Mouse (Mus musculus) embryonic facial prominence, embryonic 14.5 days (tissue): ENCODE measurements at regions not wholly inside any gene's neighbourhood (a gene's known extent, or its start where the extent isn't known, plus 50 kb on each side); places are given as distances from the start of the nearest gene placed in this dataset.

ENCODE experiments used
- ATAC-seq: fragments of 200-750 bp; cut with Nextera tagmentation; 2 replicates; pipeline ENCODE4 v1.8.0; 2017; ENCODE audit warnings: low read depth, moderate number of reproducible peaks, moderate TSS enrichment
- DNase-seq: peaks from one replicate; pipeline ENCODE4 v3.0.0-alpha.2; 2015; ENCODE audit warnings: low spot score
- H3K27ac ChIP-seq: fragments of 300-500 bp; sonication (generic); replicated peaks from 2 replicates; pipeline ENCODE4 v1.5.1; 2014; ENCODE audit warnings: low read depth, mild to moderate bottlenecking, low read length, moderate library complexity
- H3K27me3 ChIP-seq: fragments of 300-500 bp; sonication (generic); replicated peaks from 2 replicates; pipeline ENCODE4 v1.6.1; 2014; ENCODE audit warnings: low read length; ENCODE audit not compliant: control insufficient read depth, insufficient read depth
- H3K36me3 ChIP-seq: fragments of 300-500 bp; sonication (generic); 2 replicates; pipeline ENCODE4 v1.6.1; 2014; ENCODE audit warnings: low read length, mixed read lengths; ENCODE audit not compliant: control insufficient read depth, insufficient read depth
- H3K4me1 ChIP-seq: fragments of 300-500 bp; sonication (generic); 2 replicates; pipeline ENCODE4 v1.6.1; 2014; ENCODE audit warnings: antibody characterized with exemption, low read length; ENCODE audit not compliant: control insufficient read depth, insufficient read depth
- H3K4me2 ChIP-seq: fragments of 300-500 bp; sonication (generic); 2 replicates; pipeline ENCODE4 v1.6.1; 2014; ENCODE audit warnings: low read depth, mild to moderate bottlenecking, low read length, moderate library complexity, mixed read lengths
- H3K4me3 ChIP-seq: fragments of 300-500 bp; sonication (generic); 2 replicates; pipeline ENCODE4 v1.5.1; 2014; ENCODE audit warnings: low read depth, mild to moderate bottlenecking, low read length
- H3K9ac ChIP-seq: fragments of 300-500 bp; sonication (generic); 2 replicates; pipeline ENCODE4 v1.6.1; 2014; ENCODE audit warnings: low read depth, mild to moderate bottlenecking, low read length, moderate library complexity, mixed read lengths
- H3K9me3 ChIP-seq: fragments of 300-500 bp; sonication (generic); 2 replicates; pipeline ENCODE4 v1.6.1; 2016; ENCODE audit warnings: low read length; ENCODE audit not compliant: control insufficient read depth
- WGBS: fragments of 180-500 bp; shearing (Covaris S2); extraction: QIAGEN DNeasy Blood & Tissue Kit; methylation state at CpG from one replicate; pipeline ENCODE4 v1.1.7; 2014; 5-methylcytosine and 5-hydroxymethylcytosine counted together

DNA sequence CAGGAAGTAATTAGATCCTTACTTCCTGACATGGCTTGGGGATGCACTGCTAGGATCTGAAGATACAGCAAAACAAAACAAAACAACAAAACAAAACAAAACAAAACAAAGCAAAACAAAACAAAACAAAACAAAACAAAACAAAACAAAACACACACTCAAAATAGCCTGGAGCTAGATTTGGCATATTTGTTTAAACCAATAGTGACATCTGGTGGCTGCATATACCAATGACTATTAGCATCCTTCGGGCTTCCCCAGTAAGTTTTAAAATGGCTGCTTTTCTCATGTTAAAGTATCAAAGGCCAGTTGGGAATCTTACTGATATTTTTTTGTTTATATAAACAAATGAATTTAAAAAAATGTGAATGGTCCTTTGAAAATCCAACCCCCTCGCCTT, 52.9 kb upstream of the Ica1 start:
- DNase-seq (peak; percentile 84), ATAC-seq (no peak)
- Histone ChIP-seq H3K9me3 (0 out of 2 replicates have a peak, but pooled peaks cover 4% of the 10 kb centered on the region), H3K4me2 (no peak overlapping the region), H3K36me3 (no peaks in the 10 kb centered on the region), H3K9ac (no peak overlapping the region), H3K4me3 (no peak overlapping the region), H3K4me1 (no peaks in the 10 kb centered on the region), H3K27me3 (no peaks in the 10 kb centered on the region), H3K27ac (no peak overlapping the region)
- WGBS: 37% methylated on average over 2 of the region's 2 CpGs

DNA sequence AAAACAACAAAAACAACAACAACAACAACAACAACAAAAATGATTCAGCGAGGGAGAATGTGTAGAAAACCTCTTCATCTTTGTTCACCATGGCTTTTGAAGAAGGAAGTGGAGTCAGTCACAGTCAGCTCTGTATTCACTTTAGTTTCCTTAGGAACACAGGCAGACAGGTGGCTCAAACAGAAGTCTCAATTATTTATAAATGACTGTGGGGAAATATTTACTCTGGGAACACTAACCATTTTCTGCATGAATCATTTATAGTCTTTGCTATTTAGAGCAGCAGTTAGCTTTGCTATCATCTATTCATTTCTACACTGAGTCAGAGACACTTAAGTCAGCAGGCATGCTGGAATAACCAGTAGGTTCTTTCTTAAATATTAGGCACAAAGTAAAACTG, 54.6 kb upstream of the Ica1 start:
- no peak for ATAC-seq
- H3K9ac ChIP-seq: no peak overlapping the region
- no peak overlapping the region for H3K4me2 ChIP-seq
- no peak for DNase-seq
- H3K9me3 ChIP-seq: 0 out of 2 replicates have a peak, but pooled peaks cover 4% of the 10 kb centered on the region
- H3K4me1 ChIP-seq: no peaks in the 10 kb centered on the region
- H3K4me3 ChIP-seq: no peak overlapping the region
- 82% methylated on average over 1 of the region's 1 CpGs for WGBS
- H3K27ac ChIP-seq: no peak overlapping the region
- no peaks in the 10 kb centered on the region for H3K36me3 ChIP-seq
- no peaks in the 10 kb centered on the region for H3K27me3 ChIP-seq

DNA sequence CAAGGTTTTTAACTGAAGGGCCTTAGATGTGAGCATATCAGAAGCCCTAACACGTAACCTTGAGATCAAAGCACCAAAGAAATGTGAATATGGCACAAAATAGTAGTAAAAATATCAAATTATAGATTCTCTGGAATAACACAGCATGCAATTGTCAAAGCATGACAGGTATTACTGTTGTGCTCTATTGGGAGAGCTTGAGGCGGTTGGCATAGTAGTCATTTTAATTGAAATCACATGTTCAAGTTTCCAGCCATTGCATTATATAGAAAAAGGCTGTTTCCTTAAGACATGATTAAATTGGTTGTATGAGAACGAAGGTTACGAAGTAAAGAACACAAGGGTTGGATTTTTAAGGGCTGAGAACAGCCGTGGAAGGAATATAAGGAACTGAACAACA, 75.4 kb upstream of the Ica1 start:
- no peaks in the 10 kb centered on the region; the same call in 1 of the 2 replicates for H3K4me1 ChIP-seq
- WGBS: 40% methylated on average over 5 of the region's 5 CpGs
- DNase-seq: peak; percentile 36
- no peak overlapping the region for H3K27ac ChIP-seq
- no peak overlapping the region for H3K9ac ChIP-seq
- no peaks in the 10 kb centered on the region for H3K36me3 ChIP-seq
- no peaks in the 10 kb centered on the region for H3K27me3 ChIP-seq
- H3K9me3 ChIP-seq: no peaks in the 10 kb centered on the region
- no peak overlapping the region for H3K4me3 ChIP-seq
- 0 out of 2 replicates have a peak, but pooled peaks have one; percentile 22 for ATAC-seq
- H3K4me2 ChIP-seq: no peak overlapping the region

DNA sequence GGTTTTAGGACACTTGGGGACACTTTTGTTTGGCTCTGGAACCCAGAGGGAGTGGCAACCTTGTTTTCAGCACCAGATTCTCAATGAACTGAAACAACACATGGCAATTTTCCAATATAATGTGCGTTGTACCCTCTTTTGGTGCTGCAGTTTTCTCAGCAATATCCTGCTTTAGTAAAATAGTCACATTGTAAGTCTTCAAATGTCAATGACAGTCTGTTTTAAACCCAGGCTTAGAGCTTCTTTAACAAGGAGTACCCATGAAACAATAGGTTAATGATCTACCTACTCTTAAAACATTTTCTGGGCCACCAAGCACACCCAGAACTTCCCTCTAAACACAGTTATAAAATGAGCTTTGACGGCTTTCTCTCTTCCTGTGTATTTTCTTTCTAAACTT, 82.3 kb upstream of the Ica1 start:
- Histone ChIP-seq H3K4me2 (no peak overlapping the region), H3K4me1 (no peaks in the 10 kb centered on the region), H3K27me3 (no peaks in the 10 kb centered on the region), H3K9ac (no peak overlapping the region), H3K9me3 (no peaks in the 10 kb centered on the region), H3K27ac (no peak overlapping the region), H3K36me3 (no peaks in the 10 kb centered on the region), H3K4me3 (no peak overlapping the region)
- WGBS: 69% methylated on average over 2 of the region's 2 CpGs
- DNase-seq (no peak), ATAC-seq (no peak)

DNA sequence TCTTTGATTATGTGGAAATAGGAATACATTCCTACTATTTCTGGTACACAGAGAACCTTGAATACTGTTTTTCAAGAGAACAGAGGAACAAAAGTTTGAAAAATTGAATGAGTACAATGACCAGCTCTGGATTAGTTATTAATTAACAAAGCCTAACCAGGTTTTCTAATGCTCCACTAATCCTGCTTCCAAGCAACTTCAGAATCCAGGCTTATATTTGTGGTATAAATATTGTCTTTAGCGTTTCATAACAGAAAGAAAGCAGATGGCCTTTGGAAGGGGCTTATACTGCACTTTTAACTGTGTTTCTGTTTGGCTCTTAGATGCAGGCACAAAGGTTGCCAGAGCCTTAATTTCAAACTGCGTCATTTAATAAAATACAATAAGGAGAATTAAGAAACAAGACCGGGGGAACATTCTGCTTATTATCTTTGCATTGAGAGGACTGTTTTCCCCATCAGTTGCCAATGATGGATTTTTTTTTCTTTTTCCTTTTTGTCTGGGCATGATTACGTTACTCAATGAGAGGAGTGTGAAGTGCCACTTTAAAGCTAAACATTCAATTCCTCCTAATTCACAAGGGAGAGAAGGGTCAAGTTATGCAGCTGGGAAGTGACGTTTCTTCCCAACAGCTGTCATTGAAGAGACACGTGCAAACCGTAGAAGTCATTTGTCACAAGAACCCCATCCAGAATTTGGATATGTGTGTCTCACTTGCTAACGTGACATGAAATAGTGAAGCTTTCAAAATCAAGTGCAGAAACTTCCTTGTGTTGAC, 84.2 kb upstream of the Nxph1 start:
- no peaks in the 10 kb centered on the region for H3K27me3 ChIP-seq
- ATAC-seq (no peak), DNase-seq (peak; percentile 6)
- no peak overlapping the region for H3K4me2 ChIP-seq
- 44% methylated on average over 8 of the region's 8 CpGs for WGBS
- no peaks in the 10 kb centered on the region for H3K4me1 ChIP-seq
- H3K27ac ChIP-seq: no peak overlapping the region
- no peaks in the 10 kb centered on the region for H3K36me3 ChIP-seq
- H3K4me3 ChIP-seq: no peak overlapping the region
- no peaks in the 10 kb centered on the region for H3K9me3 ChIP-seq
- no peak overlapping the region for H3K9ac ChIP-seq

DNA sequence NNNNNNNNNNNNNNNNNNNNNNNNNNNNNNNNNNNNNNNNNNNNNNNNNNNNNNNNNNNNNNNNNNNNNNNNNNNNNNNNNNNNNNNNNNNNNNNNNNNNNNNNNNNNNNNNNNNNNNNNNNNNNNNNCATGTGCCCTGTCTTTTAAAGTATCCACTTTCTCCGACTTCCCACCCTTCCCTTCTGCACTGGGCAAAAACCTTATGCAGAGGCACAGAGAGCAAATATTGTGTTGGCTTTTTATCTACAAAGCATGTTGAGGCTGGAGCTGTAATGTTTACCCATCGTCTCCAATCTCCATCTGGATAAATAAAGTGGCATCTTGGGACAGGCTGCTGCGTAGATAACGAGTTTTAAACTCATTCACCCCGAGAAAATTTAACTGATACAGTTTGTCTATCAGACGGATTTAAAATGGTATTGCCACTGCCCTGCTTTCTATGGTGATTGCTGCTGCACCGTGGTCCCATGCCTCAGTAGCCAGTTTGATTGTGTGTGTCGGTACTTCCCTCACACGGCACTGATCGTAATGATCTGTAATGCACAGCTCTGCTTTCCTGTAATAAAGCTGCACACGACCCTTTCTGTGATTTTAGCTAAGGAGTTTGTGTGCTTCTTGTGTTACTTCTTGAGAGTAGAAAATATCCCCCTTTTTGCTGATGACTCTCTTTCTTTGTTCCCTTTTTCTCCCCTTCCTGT, 70.7 kb upstream of the Nxph1 start:
- no peak overlapping the region for H3K4me3 ChIP-seq
- no peaks in the 10 kb centered on the region for H3K27me3 ChIP-seq
- H3K4me2 ChIP-seq: no peak overlapping the region
- ATAC-seq (no peak), DNase-seq (no peak)
- H3K36me3 ChIP-seq: no peaks in the 10 kb centered on the region
- 53% methylated on average over 11 of the region's 11 CpGs for WGBS
- no peaks in the 10 kb centered on the region for H3K9me3 ChIP-seq
- H3K27ac ChIP-seq: no peak overlapping the region
- H3K4me1 ChIP-seq: no peaks in the 10 kb centered on the region
- no peak overlapping the region for H3K9ac ChIP-seq

DNA sequence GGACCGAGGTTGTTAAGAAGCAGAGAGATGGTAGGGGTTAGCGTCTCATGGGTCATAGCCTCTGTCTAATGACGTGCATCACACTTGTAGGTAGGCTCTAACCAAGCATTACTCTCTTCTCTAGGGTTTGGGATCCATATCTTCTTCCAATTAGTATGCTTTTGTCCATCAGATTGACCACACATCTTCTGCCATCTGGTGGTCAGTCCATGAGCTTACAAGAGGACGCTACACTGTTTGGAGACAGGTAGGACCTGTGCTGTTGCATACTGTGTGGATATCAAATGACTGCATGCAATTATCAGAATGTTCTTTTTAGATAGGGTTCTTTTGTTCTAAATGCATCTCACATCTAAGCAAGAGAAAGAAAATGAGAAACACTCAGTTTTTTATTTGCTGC, 54.6 kb upstream of the Nxph1 start:
- Histone ChIP-seq H3K4me2 (no peak overlapping the region), H3K27me3 (no peaks in the 10 kb centered on the region), H3K4me1 (peaks cover 8% of the 10 kb centered on the region), H3K4me3 (no peak overlapping the region), H3K36me3 (no peaks in the 10 kb centered on the region), H3K27ac (no peak overlapping the region), H3K9me3 (no peaks in the 10 kb centered on the region), H3K9ac (no peak overlapping the region)
- no peak for DNase-seq
- no peak for ATAC-seq
- WGBS: 79% methylated on average over 4 of the region's 4 CpGs

GRCm38 (mm10) chr6:8896097-8896496, 52.1 kb upstream of the Nxph1 start:
- H3K9me3 ChIP-seq: no peaks in the 10 kb centered on the region
- H3K4me3 ChIP-seq: no peak overlapping the region
- H3K9ac ChIP-seq: no peak overlapping the region
- no peaks in the 10 kb centered on the region for H3K36me3 ChIP-seq
- ATAC-seq: no peak
- WGBS: 79% methylated on average over 4 of the region's 4 CpGs
- no peak overlapping the region for H3K4me2 ChIP-seq
- no peak for DNase-seq
- H3K4me1 ChIP-seq: peaks cover 8% of the 10 kb centered on the region
- no peaks in the 10 kb centered on the region for H3K27me3 ChIP-seq
- no peak overlapping the region for H3K27ac ChIP-seq

DNA sequence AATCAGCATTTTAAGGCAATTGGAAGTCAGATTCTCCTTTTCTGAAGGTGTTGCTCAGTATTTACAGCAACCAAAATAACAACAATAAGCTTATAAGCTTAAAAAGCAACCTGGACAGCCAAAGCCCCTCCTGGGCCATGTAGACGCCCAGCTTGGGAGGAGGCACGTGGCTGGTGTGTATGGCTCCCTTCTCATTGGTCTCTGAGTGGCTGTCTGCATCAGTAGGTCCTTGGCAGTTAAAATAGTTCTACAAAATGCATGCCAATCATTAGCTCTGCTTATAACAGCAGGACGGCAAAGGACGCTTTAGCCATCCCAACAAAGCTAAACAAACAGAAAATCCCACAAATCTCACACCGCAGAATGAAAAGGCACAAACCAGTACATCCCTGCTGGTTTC, 51.4 kb upstream of the Nxph1 start:
- no peak for DNase-seq
- no peak overlapping the region for H3K27ac ChIP-seq
- H3K4me1 ChIP-seq: peaks cover 8% of the 10 kb centered on the region
- no peak overlapping the region for H3K9ac ChIP-seq
- no peaks in the 10 kb centered on the region for H3K36me3 ChIP-seq
- H3K4me2 ChIP-seq: no peak overlapping the region
- 35% methylated on average over 5 of the region's 5 CpGs for WGBS
- H3K9me3 ChIP-seq: no peaks in the 10 kb centered on the region
- no peak overlapping the region for H3K4me3 ChIP-seq
- ATAC-seq: no peak
- no peaks in the 10 kb centered on the region for H3K27me3 ChIP-seq
